ENCODE assay signal across 8 mouse cellular contexts in genomic region chr11:103339414-103340119, GRCm38 (mm10). TPM values are rescaled to one million over a fixed set of nuclear protein-coding genes. Genes with fewer than 3 reads are reported as not detected.
A peak's percentile ranks its signal among the peaks of the same experiment; 100 is the strongest.
DNase-seq lines count a peak whose midpoint lies in the region; ATAC-seq and TF ChIP-seq lines count a peak whose summit lies in the region.

No protein-coding gene starts in this region.

- ATAC-seq in heart, postnatal 0 days (ENCODE audit: insufficient read depth, low read depth): no peak
- no peak for ATAC-seq in neural tube, embryonic 14.5 days (ENCODE audit: low read depth)
- ATAC-seq in monocyte, adult 5-6 weeks (replicated peaks; ENCODE audit: insufficient number of reproducible peaks, low FRiP score, low TSS enrichment, poor library complexity, severe bottlenecking): no peak

- DNase-seq in heart, postnatal 0 days (ENCODE audit: low spot score): no peak
- no peak for DNase-seq in heart, adult 8-10 months (ENCODE audit: low spot score)
- DNase-seq in hindbrain, embryonic 10.5 days (ENCODE audit: low spot score): peak; percentile 15
- DNase-seq in limb, embryonic 10.5 days (ENCODE audit: low spot score): no peak
- DNase-seq in embryo, embryonic 10.5 days (ENCODE audit: low spot score): no peak
- DNase-seq in urinary bladder, postnatal 25 days (ENCODE audit: low spot score): no peak

- no peaks in the 10 kb centered on the region for H3K27me3 ChIP-seq in heart, postnatal 0 days (ENCODE audit: control insufficient read depth, insufficient read depth, low read length)
- peaks cover 29% of the 10 kb centered on the region for H3K27me3 ChIP-seq in hindbrain, embryonic 10.5 days (ENCODE audit: insufficient read depth, poor library complexity, severe bottlenecking)
- H3K27me3 ChIP-seq in limb, embryonic 10.5 days (ENCODE audit: low read depth, poor library complexity, severe bottlenecking): peaks cover 51% of the 10 kb centered on the region
- no peaks in the 10 kb centered on the region for H3K27me3 ChIP-seq in neural tube, embryonic 14.5 days (ENCODE audit: control insufficient read depth, insufficient read depth, low read length)

- no peaks in the 10 kb centered on the region for H3K9me3 ChIP-seq in heart, postnatal 0 days (replicated peaks; ENCODE audit: control insufficient read depth, low read length)
- H3K9me3 ChIP-seq in hindbrain, embryonic 10.5 days: no peaks in the 10 kb centered on the region
- H3K9me3 ChIP-seq in limb, embryonic 10.5 days (replicated peaks): no peaks in the 10 kb centered on the region
- H3K9me3 ChIP-seq in neural tube, embryonic 14.5 days (ENCODE audit: control insufficient read depth, low read length): no peaks in the 10 kb centered on the region

- H3K9ac ChIP-seq in heart, postnatal 0 days (replicated peaks; ENCODE audit: low read depth, low read length): no peak overlapping the region
- no peak overlapping the region for H3K9ac ChIP-seq in neural tube, embryonic 14.5 days (replicated peaks; ENCODE audit: low read depth, low read length)

- no peak for TF ChIP-seq EP300 in heart, postnatal 0 days (IDR thresholded peaks at IDR 0.05; ENCODE audit: low read depth)

- H3K27ac ChIP-seq in heart, postnatal 0 days (ENCODE audit: low read depth): no peak overlapping the region
- peak overlapping the region; percentile 23; the same call in 1 of the 2 replicates for H3K27ac ChIP-seq in hindbrain, embryonic 10.5 days
- no peak overlapping the region for H3K27ac ChIP-seq in limb, embryonic 10.5 days
- no peak overlapping the region for H3K27ac ChIP-seq in neural tube, embryonic 14.5 days (ENCODE audit: low read depth, low read length)

- H3K4me3 ChIP-seq in heart, postnatal 0 days (ENCODE audit: low read depth, low read length): no peak overlapping the region
- H3K4me3 ChIP-seq in hindbrain, embryonic 10.5 days: peak overlapping the region; percentile 31
- H3K4me3 ChIP-seq in limb, embryonic 10.5 days: peak overlapping the region; percentile 33
- peak overlapping the region; percentile 13; the same call in 1 of the 2 replicates for H3K4me3 ChIP-seq in neural tube, embryonic 14.5 days (ENCODE audit: low read depth, low read length)

- no peaks in the 10 kb centered on the region for H3K4me1 ChIP-seq in heart, postnatal 0 days (ENCODE audit: control insufficient read depth, insufficient read depth)
- peaks cover 20% of the 10 kb centered on the region for H3K4me1 ChIP-seq in hindbrain, embryonic 10.5 days (replicated peaks)
- peaks cover 28% of the 10 kb centered on the region for H3K4me1 ChIP-seq in limb, embryonic 10.5 days
- no peaks in the 10 kb centered on the region for H3K4me1 ChIP-seq in neural tube, embryonic 14.5 days (ENCODE audit: control insufficient read depth, insufficient read depth, low read length)

- 44% methylated on average over 15 of the region's 19 CpGs for WGBS in heart, postnatal 0 days
- WGBS in hindbrain, embryonic 10.5 days: 48% methylated on average over 19 of the region's 19 CpGs
- WGBS in limb, embryonic 10.5 days: 47% methylated on average over 19 of the region's 19 CpGs
- 45% methylated on average over 19 of the region's 19 CpGs for WGBS in neural tube, embryonic 14.5 days

- no peaks in the 10 kb centered on the region for H3K36me3 ChIP-seq in heart, postnatal 0 days (replicated peaks; ENCODE audit: control insufficient read depth, insufficient read depth, low read length)
- H3K36me3 ChIP-seq in hindbrain, embryonic 10.5 days: no peaks in the 10 kb centered on the region
- no peaks in the 10 kb centered on the region for H3K36me3 ChIP-seq in limb, embryonic 10.5 days
- no peaks in the 10 kb centered on the region for H3K36me3 ChIP-seq in neural tube, embryonic 14.5 days (ENCODE audit: control insufficient read depth, insufficient read depth, low read length)

- 0 out of 2 replicates have a peak overlapping the region, but pooled peaks have one; percentile 14 for H3K4me2 ChIP-seq in heart, postnatal 0 days (ENCODE audit: low read depth, low read length)
- H3K4me2 ChIP-seq in neural tube, embryonic 14.5 days (ENCODE audit: low read depth, low read length): peak overlapping the region; percentile 33; the same call in 1 of the 2 replicates

- TF ChIP-seq CTCF in heart, postnatal 0 days (IDR thresholded peaks at IDR 0.05; ENCODE audit: low read depth): no peak

RNA-seq across cellular contexts. Expression of gene Arhgap27, which starts 23.9 kb away (rescaled TPM):
- total RNA-seq in heart, postnatal 0 days (2014; rRNA removed; ENCODE audit: low replicate concordance): 9.7 and 15.1 TPM in 2 replicates
- polyA plus RNA-seq in heart, postnatal 0 days (2015; fragmentation: Nextera tagmentation; extraction: Ambion mirVana): 5.4 and 6.5 TPM in 2 replicates
- total RNA-seq in heart, adult 8-10 months (2022): 10 to 100 TPM; 11.9 to 20.4 (median 13.3) TPM
- polyA plus RNA-seq in hindbrain, embryonic 10.5 days (2016; fragmentation: Nextera tagmentation; extraction: Ambion mirVana): 4.8 and 5.1 TPM in 2 replicates
- 5.3 and 8.2 TPM in 2 replicates for polyA plus RNA-seq in limb, embryonic 10.5 days (2016; fragmentation: Nextera tagmentation; extraction: Ambion mirVana)
- polyA plus RNA-seq in neural tube, embryonic 14.5 days (2014; fragmentation: Nextera tagmentation; extraction: Ambion mirVana): 3.9 and 4.1 TPM in 2 replicates
- 59.2 to 68.0 TPM (median 67.2 TPM) in 3 replicates for total RNA-seq in monocyte, adult 5-6 weeks (2017)
